Mouse (Mus musculus) lung, adult 2 months (tissue): ENCODE results near the gene Dab1.

Source experiments
- CTCF ChIP-seq: fragments of 200-500 bp; IDR thresholded peaks from 2 replicates; pipeline ENCODE4 v1.5.1; 2011; ENCODE audit warnings: mild to moderate bottlenecking, low read length, control low read depth; ENCODE audit not compliant: insufficient read depth
- POLR2A ChIP-seq: fragments of 200-500 bp; IDR thresholded peaks from 2 replicates; pipeline ENCODE4 v1.6.1; 2011; ENCODE audit warnings: low read depth, mild to moderate bottlenecking, control low read depth, low read length, borderline replicate concordance; ENCODE audit errors: extremely low read depth

GRCm38 (mm10) chr4:104431231-104431855 lies 812.2 kb downstream of the Dab1 start:
- TF ChIP-seq CTCF (no peak), POLR2A (no peak)
